Mouse (Mus musculus): ENCODE measurements at regions not wholly inside any gene's neighbourhood (a gene's known extent, or its start where the extent isn't known, plus 50 kb on each side); places are given as distances from the start of the nearest gene placed in this dataset.

DNA sequence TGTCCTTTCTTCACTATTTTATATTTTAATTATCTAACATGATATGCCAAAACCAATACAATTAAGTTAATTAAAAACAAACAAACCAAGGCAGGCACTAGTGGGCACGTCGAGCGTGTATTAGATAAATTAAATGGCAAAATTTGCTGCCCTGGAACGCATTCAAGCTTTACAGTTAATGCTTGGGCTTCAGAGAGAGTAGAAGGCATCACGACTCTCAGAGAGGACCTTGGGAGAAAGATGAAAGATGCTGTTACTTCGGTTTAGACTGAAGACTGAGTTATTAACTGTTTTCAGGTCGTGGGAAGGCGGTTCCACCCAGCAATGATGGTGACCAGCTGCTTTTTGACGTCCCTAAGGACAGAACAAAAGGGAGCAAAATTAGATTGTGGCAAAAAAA lies 71.7 kb upstream of the Boc start:
- DNase-seq: no peak

DNA sequence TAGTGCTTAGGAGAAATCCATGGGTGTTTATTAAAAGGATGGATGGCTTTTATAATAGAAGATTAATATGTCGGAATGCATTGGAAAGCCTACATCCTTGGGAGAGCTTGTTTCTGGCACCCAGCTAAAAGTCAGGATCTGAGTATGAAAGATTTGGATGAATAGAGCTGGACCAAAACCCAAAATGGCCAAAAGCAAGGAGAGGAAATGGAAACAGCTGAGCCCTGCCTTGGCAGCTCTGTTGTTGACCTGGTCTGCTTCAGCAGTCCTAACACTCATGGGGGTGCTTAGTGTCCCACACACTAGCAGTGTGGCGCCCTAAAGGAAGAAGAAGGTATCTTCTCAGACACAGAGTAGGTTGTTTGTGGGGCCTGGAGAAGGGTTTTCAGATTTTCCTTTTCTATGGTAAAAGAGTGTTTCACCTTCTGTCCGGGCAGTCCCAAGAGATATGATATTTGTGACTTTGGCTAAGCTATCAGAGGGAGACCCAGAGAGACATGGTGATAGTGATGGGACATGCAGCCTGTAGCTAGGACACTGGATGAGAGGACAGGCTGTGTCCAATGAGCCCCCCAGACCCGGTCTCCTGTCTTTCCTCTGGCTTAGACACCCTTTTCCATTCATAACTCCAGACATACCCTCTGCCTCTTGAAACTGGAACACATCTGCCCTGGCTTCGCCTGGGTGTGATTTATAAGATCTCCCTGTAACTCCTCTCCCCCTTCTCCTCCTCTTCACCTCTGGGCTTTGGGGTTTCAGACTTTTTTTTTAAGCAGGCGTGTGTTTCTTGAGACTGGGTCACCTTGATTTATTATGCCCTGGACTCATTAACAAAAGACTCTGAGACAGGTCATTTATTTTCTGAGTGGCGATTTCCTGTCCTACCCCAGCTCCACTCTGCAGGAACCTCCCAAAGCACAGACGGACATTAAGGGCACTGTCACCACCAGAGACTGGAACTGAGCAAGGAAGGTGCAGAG lies 70.9 kb upstream of the Boc start:
- DNase-seq: no peak

DNA sequence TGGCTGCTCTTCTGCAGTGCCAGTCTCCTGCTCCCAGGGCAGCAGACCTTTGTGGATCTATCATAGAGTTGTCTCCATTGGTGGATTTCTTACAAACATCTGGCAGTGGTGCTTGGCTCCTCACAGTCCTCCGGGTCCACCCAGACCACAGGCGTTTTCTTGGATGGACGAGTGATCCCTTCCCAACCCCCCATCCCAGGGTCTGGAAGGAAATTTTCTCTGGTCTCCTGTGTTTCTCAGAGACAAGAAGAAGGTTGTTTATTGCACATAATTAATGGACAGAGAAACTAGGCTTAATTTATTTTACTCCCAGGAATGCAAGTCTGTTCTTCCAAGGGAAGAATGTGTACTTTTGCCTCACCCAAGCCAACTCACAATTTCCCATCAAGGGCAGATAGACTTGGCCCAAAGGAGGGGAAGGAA lies 67.2 kb upstream of the Boc start:
- no peak for DNase-seq

DNA sequence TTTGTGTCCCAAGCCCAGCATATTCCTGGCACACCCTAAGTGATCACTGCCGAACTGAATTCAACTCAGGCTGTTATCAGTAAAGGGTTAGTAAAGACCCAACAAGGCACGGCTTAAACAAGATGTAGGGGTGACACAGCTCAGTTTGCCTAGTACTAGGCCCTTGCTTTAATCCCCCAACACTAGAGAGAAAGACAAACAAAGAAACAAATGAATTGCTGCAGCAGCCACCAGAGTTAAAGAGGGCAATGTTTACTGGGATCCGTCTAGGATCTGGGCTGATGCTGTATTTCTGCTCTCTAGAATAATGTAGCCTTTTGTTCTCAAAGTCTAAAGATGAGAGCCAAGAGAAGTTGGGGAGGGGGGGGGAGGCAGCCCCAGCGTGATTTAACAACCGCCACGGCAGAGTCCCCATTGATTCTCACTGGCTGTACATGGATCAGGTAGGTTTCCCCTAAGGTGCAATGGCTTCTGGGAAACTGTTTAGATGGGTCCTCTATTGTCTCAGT lies 66.5 kb upstream of the Boc start:
- no peak for DNase-seq

DNA sequence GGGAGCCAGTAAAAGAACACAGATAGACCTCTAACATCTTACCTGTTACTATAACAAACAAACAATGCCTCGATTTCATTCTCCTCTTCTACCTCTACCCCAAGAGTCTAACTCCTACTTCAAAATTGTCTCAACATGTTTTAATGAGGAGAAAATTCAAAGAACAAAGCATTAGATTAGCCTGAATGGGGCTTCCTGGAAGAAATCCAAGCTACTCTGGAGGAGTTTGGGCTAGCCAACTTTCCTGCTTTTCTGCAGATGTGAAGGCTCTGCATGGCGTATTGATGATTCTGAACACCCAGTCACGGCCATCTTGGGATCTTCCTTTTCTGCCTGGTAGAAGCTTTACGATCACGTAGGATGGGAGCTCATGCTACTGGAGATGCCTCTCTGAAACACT lies 62.9 kb upstream of the Boc start:
- no peak for DNase-seq

DNA sequence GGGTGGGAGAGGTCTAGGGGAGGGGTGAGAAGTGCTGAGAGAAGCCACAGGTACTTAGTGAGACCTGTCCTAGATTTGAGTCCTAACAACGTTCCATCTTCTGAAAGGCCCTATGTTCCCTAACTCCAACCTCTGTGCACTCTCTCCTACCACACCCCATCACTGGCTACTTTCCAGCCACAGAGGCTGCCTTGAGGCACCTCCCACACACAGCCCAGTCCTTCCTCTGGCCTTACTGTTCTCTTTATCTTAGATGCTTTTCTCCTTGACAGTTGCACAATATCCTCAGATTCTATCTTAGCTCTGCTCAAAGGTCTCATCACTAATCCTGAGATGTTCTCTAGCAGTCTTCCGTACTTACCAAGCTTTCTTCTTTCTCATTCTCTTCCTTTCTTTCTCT lies 61.8 kb upstream of the Boc start:
- DNase-seq: no peak

DNA sequence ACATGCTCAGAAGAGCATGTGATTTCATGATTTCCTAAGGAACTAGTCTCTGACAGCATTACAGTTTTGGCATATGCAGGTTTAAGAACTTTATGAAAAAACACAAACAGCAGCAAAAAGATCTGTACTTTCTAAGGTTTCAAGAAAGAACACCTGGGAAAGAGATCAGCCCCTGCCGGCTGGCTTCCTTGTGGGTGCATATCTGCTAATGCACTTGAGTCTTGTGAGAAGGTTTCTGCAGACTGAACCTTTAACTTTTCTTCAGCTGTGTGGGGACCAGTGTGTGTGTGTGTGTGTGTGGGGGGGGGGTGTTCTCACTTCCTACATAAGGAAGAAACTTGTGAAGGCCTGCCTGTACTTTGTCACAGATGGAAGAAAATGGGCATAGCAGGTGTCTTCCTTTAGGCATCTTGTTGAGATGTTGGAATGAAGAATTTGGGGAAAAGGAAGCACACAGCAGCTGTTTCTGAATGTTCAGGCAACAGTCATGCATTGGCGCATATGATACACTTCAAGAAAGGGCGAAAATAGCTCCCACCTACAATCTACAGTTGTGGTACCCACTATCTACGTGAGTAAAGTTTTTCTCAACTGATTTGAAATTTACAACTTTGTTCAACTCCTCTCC lies 60.9 kb upstream of the Boc start:
- DNase-seq: no peak

DNA sequence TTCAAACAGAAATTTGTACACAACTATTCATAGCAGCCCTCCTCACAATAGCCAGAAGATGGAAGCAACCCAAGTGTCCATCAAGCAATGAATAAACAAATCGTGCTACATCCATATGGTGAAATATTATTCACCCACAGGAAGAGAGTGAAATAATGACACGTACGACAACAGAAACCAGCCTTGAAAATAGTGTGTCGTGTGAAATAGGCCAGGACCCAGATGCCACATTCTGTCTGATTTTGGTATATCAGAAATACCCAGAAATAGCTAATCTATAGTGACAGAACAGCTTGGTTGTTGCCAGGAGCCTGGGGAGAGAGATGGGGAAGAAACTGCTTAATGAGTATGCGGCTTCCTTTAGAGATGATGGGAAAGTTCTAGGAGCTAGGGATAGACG lies 58.3 kb upstream of the Boc start:
- DNase-seq: peak; percentile 68 to 73

DNA sequence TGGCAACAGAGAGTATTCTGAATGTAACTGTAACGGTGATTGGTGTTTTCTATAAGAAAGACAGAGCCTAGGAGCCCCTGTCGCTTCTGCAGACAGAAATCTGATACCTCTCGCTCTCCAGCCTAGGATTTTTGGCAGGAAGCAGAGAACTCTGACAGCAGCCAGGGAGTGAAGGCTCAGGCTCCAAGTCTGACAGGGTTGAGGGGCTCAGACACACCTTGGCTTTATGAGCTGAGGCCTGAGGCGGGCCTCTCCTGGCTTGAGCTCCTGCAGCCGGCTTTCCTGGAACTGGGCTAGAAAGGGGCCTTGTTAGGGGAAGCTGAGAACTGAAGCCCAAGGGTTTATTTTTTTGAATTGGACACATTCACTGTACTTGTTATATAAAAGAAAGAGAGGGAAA lies 57.7 kb upstream of the Boc start:
- peak; percentile 61 to 69 for DNase-seq

DNA sequence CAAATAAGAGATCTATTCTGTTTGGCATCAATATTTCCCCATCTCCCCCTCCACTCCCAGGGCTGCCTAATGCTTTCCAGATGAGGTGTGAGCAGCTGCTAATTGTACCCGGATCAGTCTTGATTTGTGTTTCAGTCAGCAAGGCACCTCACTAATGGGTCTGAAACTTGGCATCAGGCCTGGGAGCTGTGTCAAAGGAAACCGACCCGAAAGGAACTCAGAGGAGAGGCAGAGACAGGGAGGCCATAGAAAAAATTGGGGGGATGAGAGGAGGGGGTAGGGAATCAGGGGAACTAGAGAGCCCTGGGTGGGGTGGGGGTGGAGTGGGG lies 57.1 kb upstream of the Boc start:
- DNase-seq: peak; percentile 63 to 68

DNA sequence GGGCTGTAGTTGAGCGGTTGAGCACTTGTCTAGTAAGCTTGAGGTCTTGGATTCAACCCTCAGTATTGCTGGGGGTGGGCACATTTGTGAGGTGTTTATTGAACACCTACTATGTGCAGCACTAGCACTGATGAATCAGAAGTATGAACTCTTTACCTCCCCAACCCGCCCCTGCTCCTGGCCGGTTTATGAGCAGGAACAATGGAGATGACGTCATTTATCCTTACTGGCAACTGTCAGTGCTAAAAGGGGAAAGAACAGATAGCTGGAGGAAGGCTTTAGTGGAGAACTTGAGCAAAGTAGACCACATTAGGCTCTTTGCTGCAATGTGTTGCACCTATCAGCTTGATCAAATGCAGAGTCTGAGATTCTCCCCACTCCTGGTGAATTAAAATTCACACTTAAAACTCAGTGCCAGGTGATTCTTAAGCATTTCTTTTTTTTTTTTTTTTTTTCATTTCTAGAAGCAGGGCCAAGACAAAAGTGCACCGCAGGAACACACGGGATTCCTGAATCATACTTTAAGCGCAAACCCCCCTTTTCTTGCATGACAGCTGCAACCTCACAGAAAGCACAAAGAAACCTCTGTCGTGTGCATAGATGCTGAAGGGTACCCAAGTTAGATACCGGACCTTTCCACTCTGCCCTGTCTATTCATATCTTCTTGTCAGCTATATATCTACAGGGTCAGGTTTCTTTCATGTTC lies 56.6 kb upstream of the Boc start:
- no peak for DNase-seq

DNA sequence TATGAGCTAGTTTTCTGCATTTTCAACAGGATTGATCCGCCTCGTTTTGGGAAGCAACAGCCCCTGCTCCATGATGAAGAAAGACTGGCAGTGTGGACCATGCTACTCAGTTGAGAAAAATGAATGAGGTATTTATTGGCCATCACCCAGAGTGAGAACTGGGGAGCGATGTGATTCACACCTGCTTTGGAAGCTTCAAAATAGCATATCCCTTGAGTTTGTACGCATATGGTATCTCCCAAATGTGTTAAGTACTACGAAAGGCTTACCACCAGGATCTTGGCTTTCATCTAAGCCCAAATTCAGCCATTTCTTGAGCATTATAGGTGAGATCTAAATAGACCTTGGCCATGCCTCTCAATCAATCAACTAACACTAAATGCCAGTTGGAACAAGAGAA lies 55.5 kb upstream of the Boc start:
- no peak for DNase-seq

DNA sequence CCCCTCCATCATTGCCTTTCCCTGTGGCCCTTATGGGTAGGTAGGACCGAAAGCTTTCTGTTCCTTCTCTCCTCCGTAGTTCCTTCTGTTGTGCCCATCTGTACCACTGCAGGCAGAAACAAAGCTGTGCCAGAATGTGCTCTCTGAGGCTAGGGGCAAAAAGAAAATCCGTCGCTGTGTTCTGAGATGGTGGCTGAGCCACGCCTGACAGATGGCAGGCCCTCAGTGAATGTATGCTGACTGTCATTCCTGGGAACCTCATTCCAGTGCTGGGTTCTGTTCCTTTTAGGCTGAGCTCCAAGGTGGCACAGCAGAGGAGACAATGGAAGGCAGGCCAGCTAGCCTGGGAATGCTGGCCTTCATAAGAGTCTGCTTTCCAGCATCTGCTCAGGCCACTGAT lies 54.0 kb upstream of the Boc start:
- DNase-seq: peak; percentile 77 to 86

DNA sequence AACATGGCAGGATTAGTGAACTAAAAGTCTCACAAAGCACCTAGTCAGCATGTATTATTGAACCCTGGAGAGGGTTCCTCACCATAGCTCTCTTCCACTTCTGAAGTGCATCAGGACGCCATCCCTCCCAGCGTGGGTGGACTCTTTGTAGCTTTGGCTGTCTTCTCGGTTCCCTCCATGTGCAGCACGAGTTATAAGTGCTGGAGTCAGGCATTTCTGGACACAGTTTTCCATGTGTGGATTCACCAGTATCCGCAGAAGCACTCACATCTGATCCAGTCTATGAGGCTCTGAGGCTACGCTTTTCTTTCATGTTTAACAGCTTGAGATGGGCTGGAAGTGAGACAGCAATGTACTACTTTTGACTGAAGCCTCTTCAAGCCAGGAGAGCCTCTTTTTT lies 52.8 kb upstream of the Boc start:
- DNase-seq: no peak

DNA sequence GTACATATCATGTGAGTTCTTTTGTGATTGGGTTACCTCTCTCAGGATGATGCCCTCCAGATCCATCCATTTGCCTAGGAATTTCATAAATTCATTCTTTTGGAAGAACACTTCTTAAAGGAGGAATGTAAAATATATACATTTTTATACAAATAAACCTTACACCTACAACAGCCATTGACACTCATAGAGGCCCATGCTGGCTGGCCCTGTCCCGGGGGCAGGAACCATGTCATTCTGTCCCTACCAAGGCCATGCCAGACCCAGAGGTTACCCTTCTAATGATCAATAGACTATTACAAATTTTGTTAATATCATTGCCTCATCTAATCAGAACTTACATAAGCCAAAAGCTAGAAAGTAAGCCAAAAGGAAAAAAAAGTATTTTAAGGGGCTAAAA lies 49.9 kb upstream of the Boc start:
- DNase-seq: no peak

Measured in cerebellum, postnatal 14 days (tissue).